In genomic region chr15:81805624-81806023, GRCm38 (mm10) we compare ENCODE assay signal across 9 mouse cellular contexts. TPM values are rescaled to one million over a fixed set of nuclear protein-coding genes. Genes with fewer than 3 reads are reported as not detected.
DNase-seq lines count a peak whose midpoint lies in the region; ATAC-seq lines count a peak whose summit lies in the region.
"Had no signal": no experiment of that assay in that cellular context is flagged by ENCODE, and none has a peak within 500 bp of the region (broad histone marks: within the 10 kb centered on the region; RNA-seq: fewer than 3 reads in every experiment).

No protein-coding gene starts in this region.

- intact Hi-C loops in heart, postnatal 25 days (cut with DNase I), result loop anchor here (10.0 kb wide), 1 partner anchor 61 kb away; the partner anchor contains the start of genes Rangap1 and Zc3h7b

- H3K9me3 ChIP-seq in heart, embryonic 15.5 days (replicated peaks), result no peaks in the 10 kb centered on the region
- H3K9me3 ChIP-seq in lung, embryonic 16.5 days (ENCODE audit: control insufficient read depth, low read length), result no peaks in the 10 kb centered on the region

- H3K27ac ChIP-seq in heart, embryonic 15.5 days, result peak overlapping the region; percentile 72
- H3K27ac ChIP-seq in lung, embryonic 16.5 days (ENCODE audit: low read length), result peak overlapping the region; percentile 88

- H3K4me1 ChIP-seq in heart, embryonic 15.5 days (replicated peaks), result peaks cover 65% of the 10 kb centered on the region
- H3K4me1 ChIP-seq in lung, embryonic 16.5 days (replicated peaks; ENCODE audit: control insufficient read depth, insufficient read depth, low read length), result peaks cover 75% of the 10 kb centered on the region

- peak overlapping the region; percentile 3; the same call in 1 of the 2 replicates for H3K4me2 ChIP-seq in heart, embryonic 15.5 days
- H3K4me2 ChIP-seq in lung, embryonic 16.5 days (ENCODE audit: low read depth, low read length), result 0 out of 2 replicates have a peak overlapping the region, but pooled peaks have one; percentile 3

- H3K9ac ChIP-seq in heart, embryonic 15.5 days, result no peak overlapping the region
- no peak overlapping the region for H3K9ac ChIP-seq in lung, embryonic 16.5 days (ENCODE audit: low read length)

- H3K36me3 ChIP-seq in heart, embryonic 15.5 days, result no peaks in the 10 kb centered on the region
- H3K36me3 ChIP-seq in lung, embryonic 16.5 days (ENCODE audit: control insufficient read depth, insufficient read depth, low read length), result no peaks in the 10 kb centered on the region

- H3K27me3 ChIP-seq in heart, embryonic 15.5 days, result no peaks in the 10 kb centered on the region
- H3K27me3 ChIP-seq in lung, embryonic 16.5 days (ENCODE audit: control insufficient read depth, insufficient read depth, low read depth, low read length), result no peaks in the 10 kb centered on the region

- WGBS in heart, embryonic 15.5 days, result 30% methylated on average over 6 of the region's 6 CpGs
- WGBS in lung, embryonic 16.5 days, result 29% methylated on average over 6 of the region's 6 CpGs

- peak; percentile 64 to 65 for DNase-seq in heart, adult 18-20 months
- no peak for DNase-seq in heart, postnatal 25 days (ENCODE audit: low spot score)
- peak; percentile 60 for DNase-seq in adrenal gland, adult 8-10 months
- DNase-seq in ovary, adult 18-20 months (ENCODE audit: low spot score), result no peak
- DNase-seq in thymus, postnatal 14 days, result no peak
- DNase-seq in gastrocnemius, adult 8-10 months (ENCODE audit: low spot score in 2 of 2), result no peak

- no peak overlapping the region for H3K4me3 ChIP-seq in heart, embryonic 15.5 days
- no peak overlapping the region for H3K4me3 ChIP-seq in lung, embryonic 16.5 days (ENCODE audit: low read length)
- H3K4me3 ChIP-seq: erythroblast, embryonic 14.5 days had no signal

- no peak for ATAC-seq in heart, embryonic 15.5 days (replicated peaks; ENCODE audit: insufficient number of reproducible peaks, insufficient read depth, low FRiP score, low read depth)
- ATAC-seq in lung, embryonic 16.5 days (ENCODE audit: low read depth), result no peak

RNA-seq across cellular contexts. Expression of gene Tef, which starts 3.4 kb away (rescaled TPM):
- total RNA-seq in heart, adult 18-20 months (2021), result 10 to 100 TPM; 67.5 to 73.0 TPM
- total RNA-seq in heart, postnatal 25 days (2021), result 100 to 1,000 TPM in 1 of 2 experiments, 10 to 100 TPM in 1; 64.1 to 135 TPM
- total RNA-seq in adrenal gland, adult 8-10 months (2022), result 100 to 1,000 TPM in 3 of 4 experiments, 10 to 100 TPM in 1; 93.1 to 190 (median 160) TPM
- polyA plus RNA-seq in heart, embryonic 15.5 days (2015; fragmentation: Nextera tagmentation; extraction: Ambion mirVana), result 22.9 and 25.9 TPM in 2 replicates
- 32.4 and 39.8 TPM in 2 replicates for polyA plus RNA-seq in lung, embryonic 16.5 days (2015; fragmentation: Nextera tagmentation; extraction: Ambion mirVana)
- total RNA-seq in gastrocnemius, adult 8-10 months (2022), result 100 to 1,000 TPM; 191 to 229 (median 196) TPM

RNA-seq across cellular contexts. Expression of gene Tob2, which starts 53.0 kb away (rescaled TPM):
- 100 to 1,000 TPM; 103 to 127 TPM for total RNA-seq in heart, adult 18-20 months (2021)
- total RNA-seq in heart, postnatal 25 days (2021), result 10 to 100 TPM; 66.9 to 95.5 TPM
- total RNA-seq in adrenal gland, adult 8-10 months (2022), result 10 to 100 TPM; 63.9 to 97.0 (median 69.1) TPM
- 15.8 and 17.6 TPM in 2 replicates for polyA plus RNA-seq in heart, embryonic 15.5 days (2015; fragmentation: Nextera tagmentation; extraction: Ambion mirVana)
- polyA plus RNA-seq in lung, embryonic 16.5 days (2015; fragmentation: Nextera tagmentation; extraction: Ambion mirVana), result 32.3 and 36.0 TPM in 2 replicates
- total RNA-seq in gastrocnemius, adult 8-10 months (2022), result 100 to 1,000 TPM; 111 to 127 (median 125) TPM

Comparison
In these comparisons a context has a peak if more than half of its experiments do, and no peak if none do; other contexts are left out.
1. DNase-seq: peak in heart, adult 18-20 months (2 of 2) and adrenal gland, adult 8-10 months (single experiment); none in heart, postnatal 25 days (single experiment), ovary, adult 18-20 months (single experiment), thymus, postnatal 14 days (single experiment) and gastrocnemius, adult 8-10 months (0 of 2).